Mouse (Mus musculus): ENCODE measurements at regions not wholly inside any gene's neighbourhood (a gene's known extent, or its start where the extent isn't known, plus 50 kb on each side); places are given as distances from the start of the nearest gene placed in this dataset.

DNA sequence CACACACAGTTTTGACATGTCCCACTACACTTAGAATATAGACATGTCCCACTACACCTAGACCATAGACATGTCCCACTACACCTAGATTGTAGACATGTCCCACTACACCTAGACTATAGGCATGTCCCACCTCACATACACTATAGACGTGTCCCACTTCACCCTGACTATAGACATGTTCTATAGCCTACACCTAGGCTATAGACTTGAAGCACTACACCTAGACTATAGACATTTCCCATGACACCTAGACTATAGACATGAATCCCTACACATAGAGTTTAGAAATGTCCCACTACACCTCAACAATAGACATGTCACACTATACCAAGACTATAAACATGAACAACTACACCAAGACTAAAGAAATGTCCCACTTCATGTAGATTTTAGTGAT is 2580.9 kb downstream of the Gm37988 start:
- Histone ChIP-seq H3K27me3 (ENCODE audit: insufficient read depth, low read length) (no peaks in the 10 kb centered on the region), H3K4me1 (ENCODE audit: insufficient read depth, low read length) (no peaks in the 10 kb centered on the region), H3K36me3 (ENCODE audit: insufficient read depth, low read length) (no peaks in the 10 kb centered on the region), H3K9me3 (ENCODE audit: low read length) (no peaks in the 10 kb centered on the region), H3K27ac (ENCODE audit: low read depth, low read length) (no peak overlapping the region), H3K4me2 (ENCODE audit: low read depth, low read length, poor library complexity, severe bottlenecking) (no peak overlapping the region), H3K4me3 (ENCODE audit: low read depth, low read length) (no peak overlapping the region), H3K9ac (replicated peaks; ENCODE audit: low read length, poor library complexity, severe bottlenecking) (no peak overlapping the region)
- DNase-seq (ENCODE audit: low spot score) (no peak), ATAC-seq (ENCODE audit: low FRiP score) (no peak)
- 88% methylated on average over 1 of the region's 1 CpGs for WGBS
- no peak for TF ChIP-seq CTCF (IDR thresholded peaks at IDR 0.05)

DNA sequence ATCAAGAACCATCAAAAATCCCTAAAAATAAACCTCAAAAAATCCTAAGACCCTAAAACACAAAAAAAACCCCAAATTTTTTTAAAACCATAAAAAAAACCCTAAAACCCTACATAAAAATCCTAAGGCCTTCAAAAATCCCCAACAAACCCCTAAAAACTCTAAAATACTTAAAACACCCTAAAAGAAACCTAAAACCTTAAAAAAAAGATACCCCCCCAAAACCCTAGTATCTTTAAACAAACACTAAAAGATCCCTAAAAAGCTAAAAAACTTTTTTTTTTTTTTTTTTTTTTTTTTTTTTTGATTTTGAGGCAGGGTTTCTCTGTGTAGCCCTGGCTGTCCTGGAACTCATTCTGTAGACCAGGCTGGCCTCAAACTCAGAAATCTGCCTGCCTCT is 2585.8 kb downstream of the Gm37988 start:
- H3K4me2 ChIP-seq (ENCODE audit: low read depth, low read length, poor library complexity, severe bottlenecking): no peak overlapping the region
- H3K9me3 ChIP-seq (ENCODE audit: low read length): no peaks in the 10 kb centered on the region
- ATAC-seq (ENCODE audit: low FRiP score): no peak
- TF ChIP-seq CTCF (IDR thresholded peaks at IDR 0.05): no peak
- no peaks in the 10 kb centered on the region for H3K27me3 ChIP-seq (ENCODE audit: insufficient read depth, low read length)
- DNase-seq (ENCODE audit: low spot score): no peak
- no peak overlapping the region for H3K9ac ChIP-seq (replicated peaks; ENCODE audit: low read length, poor library complexity, severe bottlenecking)
- H3K27ac ChIP-seq (ENCODE audit: low read depth, low read length): no peak overlapping the region
- no peaks in the 10 kb centered on the region for H3K4me1 ChIP-seq (ENCODE audit: insufficient read depth, low read length)
- H3K4me3 ChIP-seq (ENCODE audit: low read depth, low read length): no peak overlapping the region
- H3K36me3 ChIP-seq (ENCODE audit: insufficient read depth, low read length): no peaks in the 10 kb centered on the region

DNA sequence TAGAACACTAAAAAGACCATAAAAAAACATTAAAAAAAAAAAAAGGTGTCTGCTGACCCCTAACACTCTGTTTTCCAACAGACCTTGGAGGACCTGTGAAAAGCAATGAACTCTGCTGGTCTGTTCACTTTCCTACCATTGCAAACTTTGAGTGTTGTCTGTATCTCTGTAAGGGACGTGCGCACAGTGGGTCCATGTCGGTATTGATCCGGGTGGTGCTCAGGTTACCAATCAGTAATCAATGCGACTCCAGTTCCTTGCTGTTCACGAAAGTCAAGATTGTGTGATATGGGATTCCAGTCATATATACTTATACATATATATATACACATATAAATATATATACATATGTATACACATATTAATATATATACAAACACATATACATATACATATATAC is 2586.5 kb downstream of the Gm37988 start:
- Histone ChIP-seq H3K4me2 (ENCODE audit: low read depth, low read length, poor library complexity, severe bottlenecking) (no peak overlapping the region), H3K9me3 (ENCODE audit: low read length) (no peaks in the 10 kb centered on the region), H3K4me3 (ENCODE audit: low read depth, low read length) (no peak overlapping the region), H3K27me3 (ENCODE audit: insufficient read depth, low read length) (no peaks in the 10 kb centered on the region), H3K27ac (ENCODE audit: low read depth, low read length) (no peak overlapping the region), H3K36me3 (ENCODE audit: insufficient read depth, low read length) (no peaks in the 10 kb centered on the region), H3K9ac (replicated peaks; ENCODE audit: low read length, poor library complexity, severe bottlenecking) (no peak overlapping the region), H3K4me1 (ENCODE audit: insufficient read depth, low read length) (no peaks in the 10 kb centered on the region)
- TF ChIP-seq CTCF (IDR thresholded peaks at IDR 0.05): no peak
- WGBS: 97% methylated on average over 6 of the region's 6 CpGs
- ATAC-seq (ENCODE audit: low FRiP score): no peak
- no peak for DNase-seq (ENCODE audit: low spot score)

DNA sequence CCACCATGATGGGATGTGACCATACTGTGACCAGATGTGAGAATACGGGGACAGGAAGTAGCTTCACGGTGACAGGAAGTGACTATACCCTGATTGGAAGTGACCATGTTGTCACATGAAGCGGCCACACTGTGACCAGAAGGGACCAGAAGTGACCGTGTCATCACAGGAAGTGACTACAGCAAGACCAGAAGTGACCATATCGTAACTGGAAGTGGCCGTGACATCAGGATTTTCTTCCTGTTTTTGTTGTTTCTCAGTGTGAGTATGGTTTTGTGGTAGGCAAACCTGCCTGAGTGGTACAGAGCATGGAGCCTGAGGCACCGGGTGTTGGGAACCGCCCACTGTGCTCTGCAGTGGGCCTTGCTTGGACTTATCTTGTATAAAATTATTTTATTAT is 2587.8 kb downstream of the Gm37988 start:
- WGBS: 93% methylated on average over 8 of the region's 8 CpGs
- no peaks in the 10 kb centered on the region for H3K4me1 ChIP-seq (ENCODE audit: insufficient read depth, low read length)
- H3K4me3 ChIP-seq (ENCODE audit: low read depth, low read length): no peak overlapping the region
- DNase-seq (ENCODE audit: low spot score) (peak; percentile 8), ATAC-seq (ENCODE audit: low FRiP score) (no peak)
- no peaks in the 10 kb centered on the region for H3K9me3 ChIP-seq (ENCODE audit: low read length)
- H3K9ac ChIP-seq (replicated peaks; ENCODE audit: low read length, poor library complexity, severe bottlenecking): no peak overlapping the region
- no peak overlapping the region for H3K27ac ChIP-seq (ENCODE audit: low read depth, low read length)
- H3K4me2 ChIP-seq (ENCODE audit: low read depth, low read length, poor library complexity, severe bottlenecking): no peak overlapping the region
- H3K27me3 ChIP-seq (ENCODE audit: insufficient read depth, low read length): no peaks in the 10 kb centered on the region
- H3K36me3 ChIP-seq (ENCODE audit: insufficient read depth, low read length): no peaks in the 10 kb centered on the region
- no peak for TF ChIP-seq CTCF (IDR thresholded peaks at IDR 0.05)

DNA sequence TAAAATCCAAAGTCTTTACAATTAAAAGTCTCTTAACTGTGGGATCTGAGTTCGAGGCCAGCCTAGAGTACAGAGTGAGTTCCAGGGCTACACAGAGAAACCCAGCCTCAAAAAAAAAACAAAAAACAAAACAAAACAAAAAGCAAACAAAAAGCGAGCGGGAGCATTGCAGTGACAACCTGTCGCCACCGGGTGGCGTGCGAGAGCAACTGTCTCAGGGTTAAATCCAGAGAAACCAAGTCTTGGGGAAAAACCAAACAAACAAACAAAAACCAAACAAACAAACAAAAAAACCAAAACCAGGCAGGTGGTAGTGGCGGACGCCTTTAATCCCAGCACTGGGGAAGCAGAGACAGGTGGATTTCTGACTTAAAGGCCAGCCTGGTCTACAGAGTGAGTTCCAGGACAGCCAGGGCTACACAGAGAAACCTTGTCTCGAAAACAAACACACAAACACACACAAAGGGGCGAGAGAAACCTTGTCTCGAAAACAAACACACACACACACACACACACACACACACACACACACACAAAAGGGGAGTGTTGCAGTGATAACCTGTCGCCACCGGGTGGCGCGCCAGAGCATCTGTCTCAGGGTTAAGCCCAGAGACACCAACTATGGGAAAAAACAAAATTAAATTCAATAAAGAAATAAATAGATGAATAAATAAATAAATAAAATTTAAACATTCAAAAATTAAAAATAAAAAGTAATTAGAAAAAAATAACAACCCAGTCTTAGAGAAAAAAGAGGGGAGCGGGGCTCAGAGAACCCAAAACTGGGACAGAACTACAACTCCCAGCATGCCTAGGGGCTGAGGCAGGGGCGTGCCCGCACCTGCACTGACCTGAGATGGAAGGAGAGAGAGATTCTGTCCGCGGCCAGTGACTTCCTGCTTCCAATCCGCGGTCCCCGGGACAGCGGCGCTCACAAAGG is 2589.4 kb downstream of the Gm37988 start:
- no peaks in the 10 kb centered on the region for H3K9me3 ChIP-seq (ENCODE audit: low read length)
- peak overlapping the region; percentile 43 for H3K4me2 ChIP-seq (ENCODE audit: low read depth, low read length, poor library complexity, severe bottlenecking)
- peak overlapping the region; percentile 89 for H3K27ac ChIP-seq (ENCODE audit: low read depth, low read length)
- no peaks in the 10 kb centered on the region for H3K36me3 ChIP-seq (ENCODE audit: insufficient read depth, low read length)
- ATAC-seq (ENCODE audit: low FRiP score) (peak; percentile 88), DNase-seq (ENCODE audit: low spot score) (peak; percentile 91)
- H3K4me1 ChIP-seq (ENCODE audit: insufficient read depth, low read length): no peaks in the 10 kb centered on the region
- peak overlapping the region; percentile 67 for H3K4me3 ChIP-seq (ENCODE audit: low read depth, low read length)
- peak overlapping the region; percentile 67 for H3K9ac ChIP-seq (replicated peaks; ENCODE audit: low read length, poor library complexity, severe bottlenecking)
- TF ChIP-seq CTCF (IDR thresholded peaks at IDR 0.05): peak; percentile 78
- 16% methylated on average over 26 of the region's 26 CpGs for WGBS
- H3K27me3 ChIP-seq (ENCODE audit: insufficient read depth, low read length): no peaks in the 10 kb centered on the region

DNA sequence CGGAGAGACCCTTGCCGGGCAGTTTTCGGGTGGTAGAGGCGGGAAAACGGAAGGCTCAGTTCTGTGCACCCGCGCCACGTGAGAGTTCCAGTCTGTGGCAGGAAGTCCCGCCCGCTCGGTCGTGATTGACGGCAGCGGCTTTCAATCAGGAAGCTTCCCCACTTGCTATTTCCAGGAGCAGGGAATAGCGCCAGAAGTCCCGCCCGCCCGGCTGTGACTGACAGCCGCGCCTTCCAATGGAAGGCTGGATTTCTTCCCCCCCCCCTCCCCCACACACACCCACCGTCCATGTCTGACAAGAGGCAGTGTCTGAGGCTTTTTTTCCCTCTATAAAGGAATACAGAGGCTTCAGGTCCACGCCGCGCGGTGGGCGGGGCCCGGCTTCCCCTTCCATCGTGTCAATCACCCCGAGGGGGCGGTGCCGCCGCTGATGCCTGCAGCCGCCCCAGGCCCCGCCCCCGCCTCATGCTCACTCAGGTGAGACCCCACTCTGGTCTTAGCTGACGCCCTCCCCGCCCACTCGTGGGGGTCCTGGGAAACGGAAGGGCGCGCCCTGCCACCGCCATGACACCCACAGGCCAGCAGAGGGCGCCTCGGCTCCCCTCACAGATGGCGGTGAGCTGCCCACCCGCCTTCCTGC is 2590.2 kb downstream of the Gm37988 start:
- Histone ChIP-seq H3K27me3 (ENCODE audit: insufficient read depth, low read length) (no peaks in the 10 kb centered on the region), H3K4me3 (ENCODE audit: low read depth, low read length) (peak overlapping the region; percentile 67), H3K9ac (replicated peaks; ENCODE audit: low read length, poor library complexity, severe bottlenecking) (peak overlapping the region; percentile 67), H3K27ac (ENCODE audit: low read depth, low read length) (peak overlapping the region; percentile 89), H3K36me3 (ENCODE audit: insufficient read depth, low read length) (no peaks in the 10 kb centered on the region), H3K4me1 (ENCODE audit: insufficient read depth, low read length) (no peaks in the 10 kb centered on the region), H3K4me2 (ENCODE audit: low read depth, low read length, poor library complexity, severe bottlenecking) (peak overlapping the region; percentile 53), H3K9me3 (ENCODE audit: low read length) (no peaks in the 10 kb centered on the region)
- ATAC-seq (ENCODE audit: low FRiP score): peak; percentile 98
- DNase-seq (ENCODE audit: low spot score): peak; percentile 99
- under 1% methylated on average over 43 of the region's 46 CpGs for WGBS
- peak; percentile 93 for TF ChIP-seq CTCF (IDR thresholded peaks at IDR 0.05)
